Mouse (Mus musculus): Measurements from ENCODE around the gene Ptpn11.

Gene Ptpn11

DNA sequence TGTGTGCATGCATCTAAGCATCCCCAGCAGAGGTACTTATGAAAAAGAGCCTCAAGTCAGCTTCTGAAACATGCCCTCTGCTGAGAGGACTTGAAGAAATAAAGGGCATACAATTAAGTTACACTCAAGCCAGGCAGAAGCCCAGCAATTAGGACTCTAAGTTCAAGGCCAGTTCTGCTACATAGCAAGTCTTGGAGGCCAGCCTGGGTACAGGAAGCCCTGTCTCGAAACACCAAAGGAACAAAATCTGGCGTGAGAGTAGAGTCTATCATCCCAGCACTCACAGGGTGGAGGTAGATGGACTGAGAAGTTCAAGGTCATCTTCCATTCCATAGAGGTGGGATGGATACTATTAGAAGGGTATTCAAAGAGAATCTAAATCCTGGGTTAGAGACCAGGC lies 6.8 kb downstream of the Ptpn11 start:
- no peak for DNase-seq (ENCODE audit: low read depth, low spot score)

DNA sequence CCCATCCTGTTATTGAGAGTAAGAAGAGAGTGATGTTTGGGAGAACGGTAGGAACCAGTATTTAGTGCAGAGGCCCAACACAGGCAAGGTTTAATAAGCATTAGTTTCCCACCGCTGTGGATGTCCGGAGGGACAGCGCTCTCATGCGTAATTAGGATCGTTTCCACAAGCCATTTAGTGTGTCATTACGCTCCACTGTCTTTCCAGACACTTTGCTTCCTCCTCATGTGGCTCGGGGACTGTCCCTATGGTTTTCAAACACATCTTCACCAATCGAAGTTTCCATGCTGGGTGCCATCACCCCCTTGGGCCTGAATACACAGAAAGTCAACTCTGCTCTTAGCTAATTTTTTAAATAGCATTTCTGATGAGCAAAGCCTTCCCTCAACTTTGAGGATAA lies 7.9 kb downstream of the Ptpn11 start:
- DNase-seq (ENCODE audit: low read depth, low spot score) = no peak

DNA sequence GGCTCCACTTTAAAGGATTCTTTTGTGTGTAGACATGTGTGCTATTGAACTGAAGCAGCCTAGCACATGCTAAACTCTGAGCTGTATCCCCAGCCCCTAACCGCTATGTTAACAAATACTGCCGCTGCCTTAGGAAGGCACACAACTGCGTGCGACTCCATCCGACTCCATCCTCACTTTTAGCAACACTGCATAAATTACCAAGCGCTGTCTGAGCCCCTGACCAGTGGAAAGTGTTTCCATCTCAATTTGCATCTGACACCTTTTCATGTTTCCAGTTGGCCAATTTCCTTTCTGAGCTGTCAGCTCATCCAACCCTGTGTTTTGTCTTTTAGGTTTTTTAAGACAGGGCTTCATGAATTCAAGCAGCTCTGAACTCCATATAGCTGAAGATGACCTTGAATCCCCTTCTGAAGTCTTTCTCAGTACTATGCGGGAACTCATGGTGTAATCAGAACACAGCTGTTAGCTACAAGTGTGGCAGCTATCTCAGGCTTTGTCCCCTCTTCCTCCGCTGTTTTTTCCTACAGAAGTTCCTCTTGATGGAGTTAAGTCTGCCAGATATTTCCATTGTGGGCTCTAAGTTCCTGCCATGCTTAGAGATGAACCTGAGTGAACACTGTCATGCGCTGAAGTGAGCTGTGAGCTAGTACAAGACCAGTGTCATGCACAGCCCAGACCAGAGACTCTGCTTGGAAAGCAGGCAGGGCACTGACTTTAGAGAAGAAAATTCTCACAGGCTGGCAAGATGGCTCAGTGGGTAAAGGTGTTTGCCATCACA lies 11.9 kb downstream of the Ptpn11 start:
- no peak for DNase-seq (ENCODE audit: low read depth, low spot score)

DNA sequence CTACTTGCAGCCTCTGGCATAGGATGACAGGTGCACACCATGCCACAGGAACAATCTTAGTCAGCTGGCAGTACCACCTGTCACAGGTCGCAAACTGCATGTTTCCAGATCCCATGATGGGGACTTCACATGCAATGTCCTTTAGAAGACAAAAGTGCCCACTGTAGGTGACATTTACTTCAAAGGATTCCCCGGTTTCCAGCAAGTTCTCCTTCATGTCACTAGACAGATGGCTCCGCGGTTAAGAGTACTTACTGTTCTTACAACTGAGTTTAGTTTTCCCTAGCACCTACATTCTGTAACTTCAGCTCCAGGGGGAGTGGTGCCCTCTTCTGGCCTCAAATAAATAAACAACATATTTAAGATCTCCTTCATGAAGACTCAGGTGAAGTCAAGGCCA lies 18.4 kb downstream of the Ptpn11 start:
- DNase-seq (ENCODE audit: low read depth, low spot score) = no peak

DNA sequence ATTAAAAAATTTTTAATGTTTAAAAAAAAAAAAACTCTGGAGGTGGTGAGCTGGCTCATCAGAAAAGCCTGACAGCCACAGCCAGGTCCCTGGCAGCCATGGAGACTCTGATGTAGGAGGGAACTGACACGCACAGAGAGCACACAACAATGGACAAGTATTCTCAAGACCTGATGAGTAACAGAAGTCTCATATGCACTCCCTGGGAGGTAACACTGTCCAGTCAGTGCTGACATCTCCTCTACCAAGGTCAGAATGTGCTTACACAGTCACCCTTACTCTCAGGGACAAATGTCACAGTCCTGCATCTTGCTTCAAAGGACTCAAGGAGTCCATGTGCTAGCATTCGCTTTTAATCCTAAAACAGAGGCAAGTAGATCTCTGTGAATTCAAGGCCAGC lies 21.6 kb downstream of the Ptpn11 start:
- DNase-seq (ENCODE audit: low read depth, low spot score) = no peak

DNA sequence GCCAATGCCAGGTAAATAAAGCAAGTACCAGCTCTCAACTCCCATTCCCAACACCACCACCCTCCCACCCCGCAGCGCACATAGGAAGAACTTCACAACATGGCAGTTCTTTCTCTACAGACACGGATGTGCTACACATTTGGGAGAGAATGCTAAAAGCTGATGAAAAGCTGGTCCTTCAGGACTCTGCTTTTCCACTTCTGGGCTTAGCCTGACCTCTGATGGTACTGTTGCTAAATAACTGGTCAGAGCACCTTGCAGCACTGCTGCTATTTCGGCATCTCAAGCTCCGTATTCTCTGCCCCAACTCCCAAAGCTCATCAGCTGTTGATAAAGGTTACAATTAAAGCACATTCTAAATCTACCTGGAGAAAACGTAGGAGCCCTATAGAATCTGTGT lies 24.3 kb downstream of the Ptpn11 start:
- DNase-seq (ENCODE audit: low read depth, low spot score) = no peak

DNA sequence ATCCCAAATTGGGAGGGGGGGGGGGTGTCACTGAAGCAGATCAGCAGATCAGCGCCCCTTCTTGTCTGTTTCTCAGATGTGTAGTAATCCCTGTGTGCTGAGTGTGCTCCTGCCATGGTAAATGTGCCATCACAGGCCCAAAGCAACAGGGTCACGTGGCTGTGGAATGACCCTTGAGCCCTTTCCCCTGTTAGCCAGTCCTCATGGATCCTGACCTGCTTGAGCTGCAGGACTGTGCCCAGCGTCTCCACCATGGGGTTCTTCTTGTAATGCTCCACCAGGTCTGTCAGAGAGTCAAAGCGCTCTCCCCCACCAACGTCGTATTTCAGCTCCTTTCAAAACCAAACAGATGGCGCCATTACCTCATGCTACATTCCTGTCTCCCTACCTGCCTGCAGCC lies 28.3 kb downstream of the Ptpn11 start:
- no peak for DNase-seq (ENCODE audit: low read depth, low spot score)

DNA sequence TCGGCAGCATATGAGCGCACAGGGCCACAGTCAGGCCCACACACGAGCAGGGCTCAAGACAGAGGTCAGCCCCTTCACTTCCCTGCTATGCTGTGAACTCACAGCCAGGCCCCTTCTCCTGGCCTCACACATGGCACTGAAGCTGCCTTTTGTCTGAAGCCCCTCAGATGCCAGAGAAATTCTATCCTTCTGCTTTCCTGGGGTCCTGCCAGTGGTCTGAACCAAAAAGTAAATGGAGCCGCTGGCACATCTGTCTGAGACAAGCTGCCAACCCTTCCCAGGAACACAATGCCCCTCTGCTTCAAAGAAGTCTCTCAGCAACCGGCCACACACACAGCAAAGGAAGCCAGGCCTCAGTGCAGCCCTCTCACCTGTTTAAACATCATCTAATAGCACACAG lies 28.9 kb downstream of the Ptpn11 start:
- no peak for DNase-seq (ENCODE audit: low read depth, low spot score)

DNA sequence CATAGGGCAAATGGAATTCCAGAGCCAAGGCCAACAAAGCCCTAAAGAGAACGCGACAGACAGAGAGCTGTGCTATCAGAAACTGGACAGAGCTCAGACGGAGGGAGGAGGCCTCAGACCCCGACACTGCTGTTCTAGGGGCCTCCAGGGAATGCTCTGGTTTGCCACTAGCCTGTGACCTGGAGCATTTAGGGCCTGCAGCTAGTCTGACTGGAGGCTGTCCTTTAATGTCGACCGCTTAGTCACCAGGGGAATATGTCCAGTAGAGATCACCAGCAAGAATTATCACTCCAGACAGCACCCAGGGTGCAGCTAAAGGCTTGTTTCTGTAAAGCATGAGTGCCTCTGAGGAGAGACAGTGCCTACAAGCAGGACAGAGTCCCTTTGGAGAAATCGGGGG lies 32.2 kb downstream of the Ptpn11 start:
- no peak for DNase-seq (ENCODE audit: low read depth, low spot score)

DNA sequence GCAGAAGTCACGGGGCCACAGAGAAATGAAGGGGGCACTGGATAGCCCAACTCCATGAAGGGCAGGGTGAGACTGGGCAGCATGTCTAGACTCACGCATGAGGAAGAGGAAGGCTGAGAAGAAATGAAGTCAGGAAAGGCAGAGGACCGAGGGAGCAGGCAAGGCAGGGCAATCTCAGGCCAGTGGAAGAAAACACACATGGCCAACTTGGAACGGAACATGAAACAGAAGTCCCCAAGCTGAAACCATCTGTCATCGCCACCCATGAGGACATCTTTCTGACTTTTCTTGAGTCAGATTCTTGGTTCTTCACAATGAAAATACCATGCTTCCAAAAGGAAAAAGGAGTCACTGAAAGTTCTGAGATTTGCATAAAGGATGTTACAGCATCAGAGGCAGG lies 33.7 kb downstream of the Ptpn11 start:
- no peak for DNase-seq (ENCODE audit: low read depth, low spot score)

DNA sequence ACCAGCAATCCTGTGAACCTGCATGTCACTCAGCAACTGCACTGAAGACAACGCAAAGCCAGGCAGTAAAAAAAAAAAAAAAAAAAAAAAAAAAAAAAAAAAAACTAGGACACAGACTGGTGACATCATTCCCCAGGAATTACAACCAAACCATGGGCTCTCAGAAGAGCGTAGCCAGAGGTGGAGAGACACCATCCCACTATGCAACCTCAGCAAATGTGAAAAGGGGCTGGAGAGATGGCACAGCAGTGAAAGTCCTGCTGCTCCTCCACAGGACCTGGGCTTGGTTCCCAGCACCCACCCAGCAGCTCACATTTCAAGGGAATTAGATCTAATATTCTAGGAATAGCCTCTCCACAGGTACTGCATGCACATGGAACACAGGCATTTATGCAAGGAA lies 34.2 kb downstream of the Ptpn11 start:
- DNase-seq (ENCODE audit: low read depth, low spot score) = no peak

DNA sequence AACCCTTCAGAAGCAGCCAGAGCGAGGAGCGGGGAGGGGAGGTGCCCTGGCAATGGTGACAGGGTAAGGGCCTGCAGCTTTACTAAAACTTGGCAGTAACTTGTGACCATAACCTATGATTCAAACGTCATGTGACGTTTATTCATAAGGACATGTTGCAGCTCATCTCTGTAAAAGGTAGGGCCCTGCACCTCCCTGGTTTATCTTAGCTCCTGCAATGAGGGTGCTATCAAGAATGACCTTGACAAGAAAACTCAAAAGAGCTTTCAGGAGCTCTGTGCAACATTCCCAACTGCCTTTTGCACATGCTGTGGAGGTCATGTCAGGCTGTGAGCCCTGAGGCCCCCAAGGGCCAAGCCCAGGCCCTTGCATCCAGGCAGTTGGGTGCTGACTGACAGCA lies 35.1 kb downstream of the Ptpn11 start:
- no peak for DNase-seq (ENCODE audit: low read depth, low spot score)

DNA sequence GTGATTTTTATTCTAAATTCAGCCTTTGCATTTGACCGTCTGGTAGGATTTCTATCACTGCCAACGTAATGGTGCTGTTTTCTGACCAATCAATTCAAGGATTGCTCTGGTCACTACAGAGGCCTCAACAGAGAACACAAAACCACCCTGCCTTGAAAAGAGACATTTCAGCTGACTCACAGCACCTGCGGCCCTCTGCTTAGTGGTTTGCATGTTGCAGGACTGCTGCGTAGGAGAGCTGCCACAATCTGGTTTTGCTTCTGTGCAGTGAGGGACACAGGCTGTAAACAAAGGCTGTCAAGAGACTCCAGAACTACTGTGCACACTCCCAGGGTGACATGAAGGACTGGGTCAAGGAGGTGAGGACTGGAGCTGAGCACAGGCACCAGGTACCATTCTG lies 40.5 kb downstream of the Ptpn11 start:
- no peak for DNase-seq (ENCODE audit: low read depth, low spot score)

DNA sequence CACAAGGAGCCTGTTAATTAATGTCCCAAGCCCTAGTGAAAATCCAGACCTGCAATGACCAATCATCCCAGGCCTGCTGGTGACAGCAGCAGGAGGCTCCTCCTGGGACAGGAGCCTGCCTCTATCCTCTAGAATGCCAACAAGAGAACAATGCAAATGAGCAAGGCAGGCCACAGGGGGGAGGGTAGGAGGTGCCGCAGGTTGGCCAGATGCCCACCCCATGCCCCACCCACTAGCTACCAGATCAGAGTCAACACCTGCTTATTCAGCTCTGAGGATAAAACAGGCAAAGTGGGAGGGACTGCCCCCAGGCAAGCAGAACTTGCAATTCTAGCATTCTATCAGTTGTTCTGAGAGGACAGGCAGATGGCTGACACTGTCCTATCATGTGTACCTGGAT lies 42.0 kb downstream of the Ptpn11 start:
- DNase-seq (ENCODE audit: low read depth, low spot score) = peak; percentile 41

DNA sequence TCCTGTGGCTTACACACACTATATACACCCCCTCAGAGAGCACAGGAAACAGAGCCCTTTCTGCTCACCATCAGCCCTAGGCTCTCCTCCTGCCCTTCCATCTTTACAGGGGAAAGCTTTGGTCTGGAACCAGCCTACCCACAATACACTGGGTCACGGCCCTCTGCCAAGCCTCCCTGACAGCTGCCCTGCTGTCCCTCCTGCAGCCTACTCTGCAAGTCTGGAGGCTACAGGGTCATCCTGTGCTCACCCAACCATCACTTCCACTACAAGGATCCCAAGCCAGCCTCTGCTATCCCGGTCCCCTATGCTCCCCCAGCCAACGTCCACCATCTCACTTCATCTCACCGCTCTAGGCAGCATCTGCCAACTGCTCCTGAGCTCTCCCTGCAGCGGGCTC lies 44.9 kb downstream of the Ptpn11 start:
- no peak for DNase-seq (ENCODE audit: low read depth, low spot score)

DNA sequence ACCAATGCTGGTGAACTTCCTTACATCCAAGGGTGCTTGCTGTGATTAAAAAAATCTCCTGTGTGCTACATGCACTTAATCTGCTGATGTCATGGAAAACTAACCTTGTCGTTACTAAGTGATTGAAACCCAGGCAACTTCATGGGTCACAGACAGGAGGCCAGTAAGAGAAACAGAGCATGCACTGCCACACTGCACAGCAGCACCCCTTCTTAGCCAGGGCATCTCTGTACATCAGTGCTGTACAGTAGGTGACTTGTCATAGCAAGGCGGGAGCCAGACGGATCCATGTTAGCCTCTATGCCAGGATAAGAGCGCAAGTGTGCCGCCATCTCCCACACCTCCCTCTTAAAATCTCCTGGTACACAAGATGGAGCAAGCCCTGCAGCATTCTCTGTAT lies 45.6 kb downstream of the Ptpn11 start:
- DNase-seq (ENCODE audit: low read depth, low spot score) = no peak

DNA sequence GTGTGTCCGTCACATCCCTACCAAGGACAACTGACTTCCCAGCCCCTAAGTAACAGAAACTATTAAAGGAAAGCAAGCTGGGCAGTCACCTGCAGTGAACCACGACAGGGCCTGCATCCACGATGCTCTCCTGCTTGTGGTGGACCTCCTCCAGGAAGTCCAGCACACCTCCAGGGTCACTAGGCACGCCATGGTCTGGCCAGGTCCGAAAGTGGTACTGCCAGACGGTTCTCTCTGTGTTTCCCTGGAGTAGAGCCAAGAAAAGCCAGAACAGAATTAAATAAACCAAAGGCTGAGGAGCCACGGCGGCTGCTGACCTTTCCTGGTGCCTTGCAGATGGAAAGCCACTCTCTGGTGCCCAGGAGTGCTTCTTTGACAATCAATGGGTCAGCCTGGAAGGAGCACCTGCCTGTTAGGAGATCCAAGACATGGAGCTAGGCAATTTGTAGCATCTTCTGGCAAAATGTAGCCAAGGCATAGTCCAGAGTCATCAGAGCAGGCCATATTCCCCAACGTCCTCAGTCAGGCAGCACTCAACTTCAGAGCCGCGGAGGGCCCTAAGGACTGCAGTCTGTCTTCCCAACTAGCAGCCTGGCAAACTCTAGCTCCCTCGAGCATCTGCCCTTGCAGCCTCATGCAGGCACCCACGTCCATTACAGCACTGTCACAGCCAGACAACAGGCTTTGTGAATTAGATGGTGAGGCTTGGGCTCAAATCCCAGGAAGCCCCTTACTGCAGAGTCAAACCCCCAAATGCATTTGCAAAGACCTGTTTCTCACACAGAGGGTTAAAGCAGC lies 46.6 kb downstream of the Ptpn11 start:
- DNase-seq (ENCODE audit: low read depth, low spot score) = no peak

DNA sequence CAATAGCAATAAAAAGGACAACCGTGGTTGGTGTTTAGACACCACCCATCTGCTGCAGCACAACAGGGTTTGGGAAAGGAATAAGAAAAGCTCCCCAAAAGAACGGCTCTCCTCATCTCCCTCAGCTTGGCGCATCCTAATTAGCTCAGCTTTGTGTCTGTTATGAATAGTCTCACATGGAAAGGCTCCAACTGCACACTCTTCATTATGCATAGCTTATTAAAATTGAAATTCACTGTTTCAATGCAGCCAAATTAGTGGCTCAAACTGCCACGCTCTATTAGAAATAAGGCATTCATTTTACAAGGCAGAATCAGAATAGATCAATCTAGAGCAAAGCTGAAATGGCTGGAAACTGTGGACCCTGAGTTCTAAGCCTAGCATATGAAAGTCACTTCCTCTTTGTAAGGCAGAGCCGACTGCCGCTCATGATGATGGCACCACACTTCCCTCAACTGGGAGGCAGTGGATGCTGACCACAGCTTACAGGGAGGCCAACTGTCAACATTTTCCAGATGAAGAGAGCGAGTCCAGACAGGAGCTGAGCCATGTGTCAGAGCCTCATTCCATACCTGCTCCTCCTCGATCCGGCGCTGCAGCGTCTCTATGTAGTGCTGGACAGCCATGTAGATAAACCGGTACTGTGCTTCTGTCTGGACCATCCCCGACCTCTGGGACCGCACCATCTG lies 48.6 kb downstream of the Ptpn11 start:
- DNase-seq (ENCODE audit: low read depth, low spot score) = no peak

DNA sequence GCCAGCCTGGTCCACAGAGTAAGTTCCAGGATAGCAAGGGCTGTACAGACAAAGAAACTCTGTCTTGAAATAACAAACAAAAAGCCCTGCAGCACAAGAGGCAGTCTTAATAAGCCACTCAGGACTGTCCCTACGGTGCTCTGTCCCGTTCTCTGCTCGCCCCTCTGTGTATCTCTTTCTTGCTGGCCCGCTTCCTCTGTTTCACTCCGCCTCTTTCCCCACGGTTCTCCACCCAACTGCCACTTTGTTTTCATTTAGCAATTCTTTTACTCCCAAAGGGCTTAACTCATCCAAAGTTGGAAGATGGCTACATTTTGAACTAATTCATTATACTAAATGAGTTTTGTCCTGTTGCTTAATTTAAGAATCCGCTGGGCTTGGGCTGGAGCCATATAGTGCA lies 50.9 kb downstream of the Ptpn11 start:
- DNase-seq (ENCODE audit: low read depth, low spot score) = no peak

DNA sequence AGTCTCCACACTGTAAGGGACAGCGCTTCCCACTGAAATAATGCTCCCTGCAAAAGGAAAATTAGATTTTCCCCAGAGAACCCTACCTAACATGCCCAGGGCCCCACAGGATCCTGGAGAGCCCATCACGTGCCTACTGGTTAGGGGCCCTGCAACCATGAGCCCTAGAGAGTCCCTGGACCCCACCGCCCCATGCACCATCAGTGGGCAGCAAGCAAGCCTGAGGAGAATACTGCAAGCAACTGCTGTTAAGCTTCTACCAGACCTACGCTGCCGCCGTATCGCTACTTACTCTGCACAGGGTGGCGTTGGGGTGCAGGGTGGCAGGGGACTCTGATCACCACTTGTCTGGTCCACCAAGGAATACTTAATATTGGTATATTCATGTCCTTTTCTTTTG lies 54.1 kb downstream of the Ptpn11 start:
- no peak for DNase-seq (ENCODE audit: low read depth, low spot score)

DNA sequence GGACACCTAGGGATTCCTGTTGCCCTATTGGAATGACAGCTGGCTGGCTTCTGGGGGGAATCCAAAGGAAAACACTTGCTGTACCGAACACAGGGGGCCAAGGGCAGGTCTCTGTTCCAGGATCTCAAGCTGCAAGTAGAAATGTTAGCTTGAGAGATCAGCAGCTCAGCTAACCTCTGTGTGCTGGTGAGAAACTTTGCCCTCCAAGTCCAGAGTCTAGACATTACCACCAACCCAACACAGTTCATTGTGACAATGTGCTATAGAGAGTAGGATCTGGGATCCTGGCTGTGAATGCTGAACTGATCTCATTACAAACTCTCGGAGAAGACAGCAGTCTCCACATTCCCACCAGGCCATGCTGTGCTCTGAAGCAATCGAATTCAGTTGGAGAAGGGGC lies 59.4 kb downstream of the Ptpn11 start:
- DNase-seq (ENCODE audit: low read depth, low spot score) = no peak

DNA sequence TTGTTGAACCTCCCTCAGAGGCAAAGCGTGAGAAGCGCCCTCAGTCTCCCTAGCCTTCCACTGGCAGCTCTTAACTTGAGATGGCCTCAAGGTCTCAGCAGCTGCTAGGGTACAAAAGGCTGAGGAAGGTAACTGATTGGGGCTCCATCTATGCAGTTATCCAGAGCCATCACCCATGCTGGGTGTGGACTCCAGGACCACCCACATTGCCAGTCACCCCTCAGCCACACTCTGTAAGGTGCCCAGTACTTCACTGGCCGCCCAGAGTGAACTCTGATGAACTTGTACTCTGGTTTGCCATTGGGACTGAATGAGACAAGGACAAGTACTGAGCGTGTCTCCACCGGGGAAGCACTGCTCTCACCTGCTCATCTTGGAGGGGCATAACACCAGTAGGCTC lies 61.9 kb downstream of the Ptpn11 start:
- DNase-seq (ENCODE audit: low read depth, low spot score) = peak; percentile 14

DNA sequence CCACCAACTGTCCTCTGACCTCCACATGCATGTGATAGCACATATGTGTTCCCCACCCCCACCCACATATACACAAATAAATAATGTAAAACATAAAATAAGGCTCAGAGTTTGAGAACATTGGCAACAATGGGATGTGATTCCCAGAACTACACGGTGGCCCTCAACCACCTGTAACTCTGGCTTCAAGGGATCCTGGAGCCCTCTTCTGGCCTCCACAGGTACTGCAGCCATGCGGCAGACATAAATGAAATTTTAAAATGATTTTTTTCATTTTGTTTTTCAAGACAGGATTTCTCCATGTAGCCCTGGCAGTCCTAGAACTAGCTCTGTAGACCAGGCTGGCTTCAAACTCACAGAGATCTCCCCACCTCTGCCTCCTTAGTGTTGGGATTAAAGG lies 65.1 kb downstream of the Ptpn11 start:
- peak; percentile 54 for DNase-seq (ENCODE audit: low read depth, low spot score)

All from R1 (cell line).